Mouse (Mus musculus) B cell, adult (primary cell): ENCODE results near the gene Slc9a3r2. TPM values are rescaled to one million over a fixed set of nuclear protein-coding genes. Genes with fewer than 3 reads are reported as not detected.

Experiments
- total RNA-seq: library from RNA; stranded (reverse); gene quantifications from 4 replicates; pipeline ENCODE4 v1.2.4, GENCODE M21; 2023; ENCODE audit not compliant: inconsistent age

Slc9a3r2 gene
- 0.48 to 0.51 TPM in 2 of 4 replicates, not detected in the others for total RNA-seq

DNA sequence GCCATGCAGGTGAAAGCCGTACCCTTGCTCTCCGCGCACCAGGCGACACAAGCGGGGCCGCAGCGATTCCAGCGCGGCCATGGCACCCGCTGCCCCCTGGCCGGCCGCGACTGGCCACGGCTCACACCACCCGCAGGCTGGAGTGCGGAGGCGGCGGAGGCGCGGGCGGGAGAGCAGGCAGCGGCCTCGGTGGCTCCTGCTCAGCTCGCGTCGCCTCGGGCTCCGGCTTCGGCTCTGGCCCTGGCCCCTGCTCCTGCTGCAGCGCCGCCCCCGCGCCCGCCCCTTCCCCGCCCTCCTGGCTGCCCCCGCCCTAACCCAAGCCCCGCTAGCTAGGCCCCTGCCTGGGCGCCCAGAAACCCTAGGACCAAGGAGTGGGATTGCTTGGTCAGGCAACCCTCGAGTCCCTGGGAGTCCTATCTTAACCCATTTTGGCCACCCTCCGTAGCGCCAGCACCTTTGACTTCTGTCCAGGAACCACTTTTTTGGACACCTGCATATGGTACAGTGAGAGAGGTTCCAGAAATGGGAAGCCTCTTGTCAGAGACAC is at the start of gene Slc9a3r2:
Gene Slc9a3r2 (minus strand): TSS at position 258 of the 547 bp plus-strand sequence.

DNA sequence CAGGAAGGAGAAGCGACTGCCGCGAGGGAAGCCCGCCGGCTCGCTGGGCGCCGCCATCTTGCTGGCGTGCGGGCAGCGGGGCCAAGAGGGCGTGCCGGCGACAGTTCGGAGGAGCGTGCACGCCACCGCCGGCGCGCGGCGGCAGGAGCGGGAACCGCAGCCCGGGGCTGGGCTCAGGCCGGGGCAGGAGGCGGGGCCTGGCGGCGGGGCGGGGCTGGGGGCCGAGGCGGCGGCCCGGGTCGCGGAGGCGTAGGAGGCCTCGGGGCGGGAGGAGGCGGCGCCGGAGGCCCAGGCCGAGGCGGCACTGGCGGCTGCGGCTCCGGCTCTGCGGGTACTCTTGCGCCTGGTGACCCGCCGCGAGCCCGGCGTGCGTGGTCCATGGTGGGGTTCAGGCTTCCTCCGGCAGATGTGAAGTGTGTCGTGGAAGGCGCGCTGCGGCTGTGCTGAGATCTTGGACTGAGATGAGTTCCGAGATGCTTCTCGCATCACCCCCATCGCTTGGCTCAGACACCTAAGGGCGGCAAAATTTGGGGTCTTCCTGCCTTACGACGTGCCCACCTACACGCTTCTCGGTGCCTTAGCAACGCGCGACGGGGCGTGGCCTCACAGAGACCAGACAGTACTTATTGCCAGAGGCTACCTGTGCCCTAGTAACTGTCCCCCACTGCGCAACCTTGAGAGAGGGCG is 46.0 kb upstream of the Slc9a3r2 start, which contains the start of the genes Gfer and Noxo1:
Gene Gfer (minus strand): TSS at position 146 of the 687 bp plus-strand sequence.
Gene Noxo1 (plus strand): TSS at position 224 of the 687 bp plus-strand sequence.

DNA sequence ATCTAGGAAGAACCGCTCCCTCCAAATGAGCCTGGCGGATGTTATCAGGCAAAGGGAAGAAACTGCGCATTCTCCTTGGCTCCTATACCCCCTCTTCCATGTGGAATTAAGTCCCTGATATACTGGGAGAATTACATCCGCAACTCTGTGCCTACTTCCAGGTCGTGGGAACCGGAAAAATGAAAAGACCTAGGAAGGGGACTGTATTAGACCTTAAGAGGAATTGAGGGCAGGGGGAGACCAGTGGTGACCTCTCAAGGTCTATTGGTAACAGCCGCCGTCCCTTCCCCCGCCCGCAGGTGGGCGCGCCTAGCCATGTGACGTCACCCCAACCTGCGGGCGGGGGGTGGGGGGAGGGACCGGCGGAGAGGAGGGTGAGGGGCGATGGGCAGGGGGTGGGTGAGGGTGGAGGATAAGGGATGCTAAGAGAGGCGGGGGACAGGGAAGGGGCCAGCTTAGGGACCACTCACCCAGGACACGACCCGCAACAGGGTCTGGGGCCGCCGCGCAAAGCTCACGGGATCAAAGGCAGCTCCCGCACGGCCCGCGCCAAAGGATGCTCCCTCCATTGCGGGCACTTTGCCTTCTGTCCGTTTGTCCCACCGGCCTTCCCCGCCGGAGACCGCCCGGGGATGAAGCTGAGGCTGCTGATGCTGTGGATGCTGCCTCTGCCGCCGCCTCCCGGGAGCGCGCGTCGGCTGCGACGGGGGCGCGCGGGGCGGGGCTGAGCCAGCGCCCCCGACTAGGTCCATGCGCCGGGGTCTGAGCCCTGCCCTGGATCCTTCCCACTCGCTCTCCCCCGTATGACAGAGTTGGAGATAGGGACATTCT is 39.3 kb upstream of the Slc9a3r2 start, which contains the start of gene Syngr3:
Gene Syngr3 (minus strand): TSS at position 705 of the 831 bp plus-strand sequence.

DNA sequence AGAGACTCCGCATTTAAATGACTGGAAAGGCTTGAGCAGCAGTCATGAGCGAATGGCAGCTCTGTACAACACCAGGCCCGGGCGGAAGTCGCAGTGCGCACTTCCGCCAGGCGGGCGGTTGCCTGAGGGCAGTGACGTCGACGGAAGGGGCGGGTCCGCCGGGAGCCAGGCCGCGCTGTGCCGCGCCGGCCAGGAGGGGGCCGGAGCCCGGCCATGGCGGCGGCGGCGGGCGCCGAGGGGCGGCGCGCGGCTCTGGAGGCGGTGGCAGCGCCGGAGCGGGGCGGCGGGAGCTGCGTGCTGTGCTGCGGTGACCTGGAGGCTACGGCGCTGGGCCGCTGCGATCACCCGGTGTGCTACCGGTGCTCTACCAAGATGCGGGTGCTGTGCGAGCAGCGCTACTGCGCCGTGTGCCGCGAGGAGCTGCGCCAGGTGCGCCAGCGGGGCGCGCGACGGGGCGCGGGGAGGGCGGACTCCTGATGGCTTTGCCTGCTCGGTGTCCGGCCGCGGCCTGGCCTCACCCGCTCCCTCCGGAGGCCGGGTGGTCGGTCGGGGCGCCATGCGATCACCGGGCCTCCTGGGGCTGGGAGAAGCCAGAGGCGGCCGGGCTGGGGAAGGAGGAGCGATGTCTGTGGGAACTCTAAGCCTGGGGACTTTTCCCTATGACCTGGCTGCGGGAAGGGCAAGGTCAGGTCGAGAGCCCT is 19.6 kb upstream of the Slc9a3r2 start, which contains the start of gene Zfp598:
Gene Zfp598 (plus strand): TSS at position 143 of the 701 bp plus-strand sequence.

DNA sequence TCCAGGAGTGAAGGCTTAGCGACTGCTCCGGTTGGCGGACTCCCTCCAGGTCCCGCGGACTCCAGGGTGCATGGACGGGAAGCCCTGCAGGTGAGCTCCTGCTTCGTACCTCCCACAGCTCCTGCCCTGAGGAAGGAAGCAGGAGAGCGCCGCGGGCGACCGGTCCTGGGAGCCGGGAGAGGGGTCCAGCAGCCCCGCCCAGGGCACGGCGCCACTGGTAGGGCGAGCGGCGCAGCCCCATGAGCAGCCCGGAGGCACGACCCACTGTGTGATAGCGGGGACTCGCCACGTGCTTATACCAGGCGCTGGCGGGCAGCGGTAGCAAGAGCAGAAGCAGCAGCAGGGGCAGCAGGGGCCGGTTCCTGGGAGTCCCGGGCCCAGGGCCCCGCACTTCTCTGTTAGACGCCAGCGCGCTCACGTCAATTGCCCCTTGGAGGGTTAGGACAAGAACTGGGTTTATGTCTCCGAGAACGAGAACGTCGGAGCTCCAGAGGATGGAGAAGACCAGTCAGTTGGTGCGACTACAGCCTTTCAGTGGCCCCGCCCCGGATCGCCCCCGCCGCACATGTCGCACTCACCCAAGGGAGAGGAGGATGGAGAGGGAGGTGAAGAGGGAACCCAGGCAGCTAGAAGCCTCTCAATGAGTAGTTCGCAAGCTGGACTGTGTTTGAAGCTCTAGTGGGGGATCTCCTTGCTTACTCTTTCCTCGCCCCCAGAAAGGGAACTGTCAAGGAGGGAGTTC is 8.1 kb upstream of the Slc9a3r2 start, which contains the start of gene Npw:
Gene Npw (minus strand): TSS at position 441 of the 742 bp plus-strand sequence.

DNA sequence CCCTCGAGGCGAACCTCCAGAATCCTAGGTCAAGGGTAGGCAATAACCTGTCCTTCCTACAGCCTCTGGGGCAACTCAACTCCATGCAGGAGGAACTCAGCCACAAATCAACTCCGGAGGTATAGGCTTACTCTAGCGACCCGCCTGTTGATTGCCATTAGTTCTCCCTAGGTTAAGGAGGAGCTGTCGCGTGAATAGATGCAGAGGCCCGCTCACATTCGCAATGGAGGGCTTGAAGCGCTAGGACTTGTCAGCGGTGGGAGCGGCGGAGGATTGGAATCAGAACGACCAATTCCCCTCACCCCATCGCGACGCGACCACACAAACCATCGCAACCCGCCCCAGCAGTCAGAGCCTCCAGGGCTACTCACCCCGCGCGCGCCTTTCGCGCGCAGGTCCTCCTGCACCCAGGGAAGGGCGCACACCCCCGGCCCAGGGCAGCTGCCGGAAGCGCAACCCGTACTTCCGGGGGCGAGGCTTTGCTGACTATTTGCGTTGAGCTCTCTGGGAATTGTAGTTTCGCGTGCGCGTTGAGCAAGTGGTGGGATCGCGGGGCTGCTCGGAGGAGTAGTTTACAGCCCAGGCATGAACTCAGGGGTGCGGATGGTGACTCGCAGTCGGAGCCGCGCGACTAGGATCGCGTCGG is 17.8 kb downstream of the Slc9a3r2 start, which contains the start of the genes Tsc2 and Nthl1:
Gene Tsc2 (minus strand): TSS at position 464 of the 646 bp plus-strand sequence.
Gene Nthl1 (plus strand): TSS at position 514 of the 646 bp plus-strand sequence.

Other genes starting within 250 kb of the Slc9a3r2 start
- 154 to 168 TPM (median 161 TPM) in 4 replicates for gene Rnps1, start 235.8 kb downstream of the Slc9a3r2 start, total RNA-seq
- 22.7 to 27.4 TPM (median 27.0 TPM) in 4 replicates for gene Eci1, start 223.7 kb downstream of the Slc9a3r2 start, total RNA-seq
- gene Dnase1l2, start 207.2 kb downstream of the Slc9a3r2 start, total RNA-seq = 3.5 to 8.3 TPM (median 5.4 TPM) in 4 replicates
- 58.4 to 75.5 TPM (median 64.9 TPM) in 4 replicates for gene E4f1, start 180.0 kb downstream of the Slc9a3r2 start, total RNA-seq
- gene Pgp, start 179.9 kb downstream of the Slc9a3r2 start, total RNA-seq = 17.0 to 19.8 TPM (median 18.8 TPM) in 4 replicates
- gene Bricd5, start 176.4 kb downstream of the Slc9a3r2 start, total RNA-seq = 0.71 to 1.2 TPM (median 0.95 TPM) in 4 replicates
- 18.2 to 22.4 TPM (median 20.5 TPM) in 4 replicates for gene Mlst8, start 171.2 kb downstream of the Slc9a3r2 start, total RNA-seq
- not detected in 4 replicates for gene Caskin1, start 161.7 kb downstream of the Slc9a3r2 start, total RNA-seq
- gene Traf7, start 122.4 kb downstream of the Slc9a3r2 start, total RNA-seq = 201 to 215 TPM (median 211 TPM) in 4 replicates
- gene Rab26, start 116.1 kb downstream of the Slc9a3r2 start, total RNA-seq = 1.0 to 1.9 TPM (median 1.2 TPM) in 4 replicates
- 71.1 to 75.5 TPM (median 72.5 TPM) in 4 replicates for gene Pkd1, start 100.5 kb downstream of the Slc9a3r2 start, total RNA-seq
- 84.9 to 110 TPM (median 98.3 TPM) in 4 replicates for gene Tsc2, start 17.7 kb downstream of the Slc9a3r2 start, total RNA-seq
- gene Nthl1, start 17.6 kb downstream of the Slc9a3r2 start, total RNA-seq = 2.8 to 11.3 TPM (median 4.9 TPM) in 4 replicates
- gene Npw, start 8.1 kb upstream of the Slc9a3r2 start, total RNA-seq = not detected in 4 replicates
- 52.7 to 59.6 TPM (median 57.9 TPM) in 4 replicates for gene Zfp598, start 19.4 kb upstream of the Slc9a3r2 start, total RNA-seq
- gene Syngr3, start 39.6 kb upstream of the Slc9a3r2 start, total RNA-seq = not detected in 4 replicates
- 16.9 to 18.7 TPM (median 18.1 TPM) in 4 replicates for gene Gfer, start 45.8 kb upstream of the Slc9a3r2 start, total RNA-seq
- gene Noxo1, start 45.9 kb upstream of the Slc9a3r2 start, total RNA-seq = 7.7 to 11.6 TPM (median 8.4 TPM) in 4 replicates
- gene Tbl3, start 57.3 kb upstream of the Slc9a3r2 start, total RNA-seq = 31.4 to 36.1 TPM (median 33.4 TPM) in 4 replicates
- gene Rnf151, start 67.7 kb upstream of the Slc9a3r2 start, total RNA-seq = 0.78 TPM in 1 of 4 replicates, not detected in the others
- 1,210 to 1,288 TPM (median 1,234 TPM) in 4 replicates for gene Rps2, start 67.8 kb upstream of the Slc9a3r2 start, total RNA-seq
- gene Ndufb10, start 74.2 kb upstream of the Slc9a3r2 start, total RNA-seq = 71.7 to 80.7 TPM (median 73.5 TPM) in 4 replicates
- gene Rpl3l, start 77.5 kb upstream of the Slc9a3r2 start, total RNA-seq = not detected in 4 replicates
- 29.6 to 37.8 TPM (median 32.9 TPM) in 4 replicates for gene Msrb1, start 86.3 kb upstream of the Slc9a3r2 start, total RNA-seq
- not detected in 4 replicates for gene Hs3st6, start 102.7 kb upstream of the Slc9a3r2 start, total RNA-seq
- not detected in 4 replicates for gene Meiob, start 154.0 kb upstream of the Slc9a3r2 start, total RNA-seq
- 27.5 to 30.3 TPM (median 27.9 TPM) in 4 replicates for gene Hagh, start 189.8 kb upstream of the Slc9a3r2 start, total RNA-seq
- 2.0 to 2.5 TPM (median 2.2 TPM) in 4 replicates for gene Fahd1, start 200.0 kb upstream of the Slc9a3r2 start, total RNA-seq
- 0.54 to 1.4 TPM (median 0.66 TPM) in 3 of 4 replicates, not detected in the other for gene Igfals, start 215.7 kb upstream of the Slc9a3r2 start, total RNA-seq
- 54.8 to 67.5 TPM (median 67.0 TPM) in 4 replicates for gene Nubp2, start 236.0 kb upstream of the Slc9a3r2 start, total RNA-seq
- 26.0 to 31.7 TPM (median 30.6 TPM) in 4 replicates for gene Spsb3, start 236.3 kb upstream of the Slc9a3r2 start, total RNA-seq
- gene Eme2, start 244.8 kb upstream of the Slc9a3r2 start, total RNA-seq = 65.6 to 76.2 TPM (median 68.2 TPM) in 4 replicates
- 26.8 to 35.6 TPM (median 29.2 TPM) in 4 replicates for gene Mrps34, start 244.8 kb upstream of the Slc9a3r2 start, total RNA-seq
- gene Nme3, start 246.2 kb upstream of the Slc9a3r2 start, total RNA-seq = 23.0 to 37.2 TPM (median 27.7 TPM) in 4 replicates